Mouse (Mus musculus) thymus, adult 18-20 months (tissue): ENCODE data around the gene Ifitm10.
A peak's percentile ranks its signal among the peaks of the same experiment; 100 is the strongest.
"Not testable (repeated sequence)": the region's sequence is repeated elsewhere in the genome, so short reads cannot be mapped to it uniquely, and the experiment has no call there.

Source experiments
- DNase-seq, 2 experiments: peaks; one replicate each; pipeline ENCODE4 v3.0.0; 2022; ENCODE audit warnings: mixed read lengths in 2 of 2

Gene Ifitm10

GRCm38 (mm10) chr7:142360743-142361142 lies 12.8 kb downstream of the Ifitm10 start:
- no peak for DNase-seq

DNA sequence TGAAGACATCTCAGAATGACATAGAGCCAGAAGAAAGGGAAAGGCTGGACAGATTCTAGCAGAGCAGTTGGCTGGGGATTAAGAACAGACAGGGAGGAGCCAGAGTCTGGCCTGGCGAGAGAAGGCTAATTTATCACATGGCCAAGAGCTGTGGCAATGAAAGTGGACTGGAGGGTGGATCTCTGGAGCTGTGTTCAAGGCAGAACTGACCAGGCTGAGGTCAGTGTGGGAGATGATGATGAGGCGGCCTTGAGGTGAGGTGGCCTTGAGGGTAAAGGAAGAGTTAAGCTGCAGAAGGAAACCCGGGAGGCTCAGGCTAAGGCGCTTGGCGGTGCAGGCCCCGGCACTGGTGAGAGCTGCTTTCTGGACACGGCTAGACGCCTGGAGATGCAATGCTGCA lies 14.4 kb downstream of the Ifitm10 start:
- DNase-seq = no peak

DNA sequence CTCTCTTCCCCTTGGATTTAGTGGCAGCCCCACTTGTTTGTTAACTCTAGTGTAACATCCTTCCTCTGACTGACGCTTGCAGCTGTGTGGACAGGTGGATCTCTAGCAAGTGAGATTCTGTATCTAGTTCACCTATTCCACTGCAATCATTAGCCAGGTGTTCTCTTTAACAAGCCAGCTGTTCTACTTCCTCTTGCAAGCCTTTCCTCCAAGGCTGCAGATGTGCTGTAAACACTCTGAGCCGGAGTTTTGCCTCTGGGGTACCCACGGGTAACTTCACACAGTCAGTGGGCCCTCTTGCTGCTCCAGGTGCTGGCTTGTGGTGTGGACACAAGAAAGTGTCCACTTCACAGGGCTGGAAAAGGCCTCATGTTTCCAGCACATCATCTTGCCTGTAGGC lies 16.0 kb downstream of the Ifitm10 start:
- DNase-seq = peak in 1 of 2 experiments; percentile 19

GRCm38 (mm10) chr7:142354661-142355233 lies 18.8 kb downstream of the Ifitm10 start:
- DNase-seq = peak in 1 of 2 experiments; percentile 24

GRCm38 (mm10) chr7:142353854-142354253 lies 19.7 kb downstream of the Ifitm10 start:
- peak; percentile 75 to 89 for DNase-seq

DNA sequence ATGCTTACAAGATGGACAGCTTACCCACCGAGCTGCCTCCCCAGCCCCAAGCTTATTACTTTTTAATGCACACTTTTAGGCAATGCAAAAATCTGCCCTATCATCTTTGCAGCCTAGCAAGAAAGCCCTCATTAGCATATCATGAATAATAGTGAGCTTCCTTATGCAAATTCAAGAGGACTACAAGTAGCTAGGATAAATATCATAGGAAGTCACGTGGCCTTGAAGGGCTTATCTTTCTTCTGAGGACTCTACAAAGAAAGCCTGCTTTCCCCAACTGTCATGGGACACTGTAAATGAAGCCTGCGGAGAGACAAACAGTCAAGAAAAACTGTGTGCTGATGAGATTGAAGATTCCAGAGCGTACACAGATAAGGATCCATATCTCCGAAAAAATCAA lies 22.0 kb downstream of the Ifitm10 start:
- DNase-seq = no peak

GRCm38 (mm10) chr7:142349308-142349961 lies 24.1 kb downstream of the Ifitm10 start:
- no peak for DNase-seq

DNA sequence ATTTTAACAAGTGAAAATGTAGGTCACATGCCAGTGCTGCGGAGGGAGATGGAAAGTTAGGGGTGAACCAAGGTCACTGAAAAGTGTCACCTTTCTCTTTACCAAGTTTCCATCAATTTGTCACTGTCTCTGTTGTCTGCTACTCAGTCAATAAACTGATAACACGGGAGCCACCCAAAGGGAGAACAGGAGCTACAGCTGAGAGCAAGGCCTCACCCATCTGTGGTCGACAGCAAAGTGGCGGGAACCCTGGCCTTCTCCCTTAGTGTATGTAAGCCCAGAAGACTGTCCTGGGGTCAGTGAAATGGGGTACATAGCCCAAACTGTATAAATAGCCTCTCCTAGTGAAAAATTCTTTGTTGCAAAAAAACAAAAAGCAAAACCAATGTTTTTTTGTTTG lies 26.0 kb downstream of the Ifitm10 start:
- DNase-seq = no peak

DNA sequence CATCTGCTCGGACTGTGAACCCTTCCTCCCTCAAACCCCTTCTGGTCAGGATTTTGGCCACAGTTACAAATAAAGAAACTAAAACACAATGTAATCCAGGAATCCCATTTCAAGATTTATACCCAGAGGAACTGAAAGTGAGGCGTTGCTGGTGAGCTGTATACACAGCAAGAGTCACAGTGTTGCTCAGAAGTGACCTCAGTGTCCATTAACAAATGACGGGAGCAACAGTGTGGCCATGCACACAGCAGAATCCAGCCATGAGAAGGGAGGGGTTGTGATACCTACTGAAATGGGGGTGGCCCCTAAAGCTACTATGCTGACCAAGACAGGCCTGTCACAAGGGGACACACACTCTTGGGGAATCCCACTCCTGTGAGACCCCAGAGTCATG lies 31.3 kb downstream of the Ifitm10 start:
- no peak for DNase-seq

DNA sequence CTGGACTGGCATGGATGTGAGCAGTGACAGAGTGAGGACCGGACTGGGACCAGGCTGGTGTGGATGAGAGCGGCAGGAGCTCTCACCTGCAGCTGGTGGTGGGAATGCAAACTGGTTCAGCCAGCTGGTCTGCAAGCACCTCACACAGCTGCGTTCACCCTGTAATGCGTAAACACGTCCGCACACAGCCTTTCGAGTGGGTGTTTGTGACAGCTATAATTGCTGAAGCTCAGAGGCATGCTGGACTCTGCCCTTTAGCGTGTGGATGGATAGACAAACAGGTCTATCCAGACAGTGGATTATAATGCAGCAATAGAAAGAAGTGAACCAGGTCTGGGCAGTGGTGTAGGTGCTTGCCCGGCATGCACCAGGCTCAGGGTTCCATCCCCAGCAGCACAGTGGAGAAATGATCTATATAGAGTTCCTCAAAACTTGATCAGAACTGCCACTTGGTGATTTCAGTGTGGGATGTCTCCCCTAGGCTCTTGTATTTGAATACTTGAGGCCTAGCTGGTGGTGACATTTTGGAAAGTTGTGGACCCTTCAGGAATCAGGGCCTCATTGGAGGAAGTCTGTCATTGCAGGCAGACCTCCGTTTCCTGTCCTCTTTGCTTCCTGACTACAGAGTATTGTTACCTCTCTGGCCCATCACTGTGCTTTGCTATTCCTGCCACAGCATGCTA lies 31.8 kb downstream of the Ifitm10 start:
- DNase-seq = peak; percentile 55 to 67

DNA sequence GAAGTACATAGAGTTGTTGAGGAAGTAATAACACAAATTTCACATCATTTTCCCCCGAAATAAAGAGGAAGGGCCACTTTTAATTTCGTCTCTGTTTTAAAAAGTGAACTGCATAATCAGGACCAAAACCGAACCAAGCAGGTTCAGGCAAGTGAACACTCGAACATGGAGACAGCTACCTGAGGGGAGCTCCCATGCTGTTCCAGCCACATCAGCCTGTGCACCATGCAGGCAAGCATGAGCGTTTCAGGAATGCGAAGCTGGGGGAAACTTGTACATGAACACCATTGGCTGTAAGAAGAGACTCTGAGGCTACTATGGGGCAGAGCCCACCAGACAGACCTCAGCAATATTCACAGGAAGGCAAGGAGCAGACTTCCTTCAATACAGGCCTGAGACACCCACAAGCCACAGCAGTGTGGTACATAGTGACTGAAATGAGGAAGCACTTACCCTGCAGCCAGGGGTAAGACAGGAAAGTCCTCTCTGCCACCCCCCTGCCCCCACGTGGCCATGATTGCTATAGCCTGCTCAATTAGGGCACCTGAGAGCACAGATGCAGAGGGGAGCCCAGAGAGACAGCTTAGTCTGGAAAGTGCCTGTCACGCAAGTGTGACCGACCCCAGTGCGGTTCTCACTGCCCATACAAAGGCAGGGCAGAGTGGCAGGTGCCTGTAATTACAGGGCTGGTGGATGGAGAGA lies 33.1 kb downstream of the Ifitm10 start:
- no peak for DNase-seq

DNA sequence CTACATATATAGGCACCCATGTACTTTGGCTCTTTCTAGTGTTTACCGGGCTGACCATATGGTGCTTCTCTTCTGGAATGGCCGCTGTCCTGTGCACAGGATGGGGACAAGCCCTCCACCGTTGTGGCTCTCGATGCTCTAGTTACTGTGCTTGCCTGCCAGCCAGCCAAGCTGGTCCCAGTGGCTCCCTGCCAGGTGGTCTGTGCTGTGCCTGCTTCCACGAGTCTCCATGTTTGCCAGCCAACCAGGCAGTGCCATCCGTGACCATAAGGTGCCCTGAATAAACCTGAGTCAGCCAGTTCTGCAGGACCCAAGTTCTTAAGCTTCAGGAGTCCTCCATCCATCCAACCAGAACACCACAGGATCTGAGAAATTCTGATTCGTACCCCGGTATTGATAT lies 38.4 kb downstream of the Ifitm10 start:
- no peak for DNase-seq

DNA sequence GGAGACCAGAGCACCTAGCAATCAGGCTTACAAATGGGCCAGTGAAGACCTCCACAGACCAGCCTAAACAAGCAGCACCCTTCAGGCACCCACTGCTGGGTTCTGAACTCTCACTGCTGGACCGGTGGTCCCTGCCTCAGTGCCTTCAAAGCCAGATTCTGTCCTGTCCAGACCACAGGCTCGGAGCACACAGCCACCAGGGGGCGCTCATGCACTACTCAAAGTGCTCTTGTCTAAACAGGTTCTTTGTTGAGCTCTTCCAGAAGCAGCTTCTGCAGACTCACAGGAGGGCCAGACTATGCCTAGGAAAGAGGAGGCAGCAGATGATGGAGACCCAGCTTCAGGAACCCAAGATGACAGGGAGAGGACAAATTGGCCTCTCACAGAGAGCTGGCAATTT lies 39.3 kb downstream of the Ifitm10 start:
- DNase-seq = peak; percentile 73 to 79

DNA sequence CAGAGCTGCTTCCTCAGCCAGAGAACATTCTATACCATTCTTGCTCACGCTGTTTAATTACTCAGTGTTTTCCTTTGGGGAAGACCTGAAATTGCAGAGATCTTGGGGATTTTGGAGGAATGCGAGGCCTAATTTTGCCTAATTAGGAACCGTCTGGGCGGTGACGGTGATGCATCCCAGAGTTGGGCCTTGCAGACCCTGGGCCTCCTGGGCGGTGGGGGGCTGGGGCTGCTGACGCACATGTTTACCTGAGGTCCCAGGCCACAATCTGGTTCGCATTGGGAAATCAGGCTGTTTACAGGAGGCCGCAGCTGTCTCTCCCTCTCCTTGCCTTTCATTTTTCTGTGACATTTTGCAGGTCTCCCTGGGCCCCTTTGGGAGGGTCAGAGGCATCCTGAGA lies 40.8 kb downstream of the Ifitm10 start:
- DNase-seq = not testable (repeated sequence)

DNA sequence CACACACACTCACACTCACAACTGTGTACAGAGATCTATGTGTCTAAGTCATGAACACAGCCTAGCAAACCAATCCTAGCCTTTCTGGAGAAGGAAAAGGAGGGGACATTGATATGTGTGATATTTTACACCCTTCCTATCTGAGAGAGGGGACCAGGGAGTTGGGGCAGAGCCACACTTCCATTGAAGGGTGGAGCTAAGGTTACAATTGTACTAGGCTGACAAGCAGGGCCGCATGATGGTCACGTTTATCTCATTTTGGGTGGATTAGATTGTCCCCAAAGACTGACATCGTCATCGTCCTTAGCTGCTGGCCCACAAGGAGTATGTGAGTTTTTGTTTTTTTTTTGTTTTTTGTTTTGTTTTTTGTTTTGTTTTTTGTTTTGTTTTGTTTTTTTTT lies 42.3 kb downstream of the Ifitm10 start:
- DNase-seq = no peak

- DNase-seq = no peak
Observed at GRCm38 (mm10) chr7:142330271-142330724, 43.3 kb downstream of the Ifitm10 start.

- DNase-seq = no peak
Observed at GRCm38 (mm10) chr7:142328507-142328906, 45.0 kb downstream of the Ifitm10 start.

DNA sequence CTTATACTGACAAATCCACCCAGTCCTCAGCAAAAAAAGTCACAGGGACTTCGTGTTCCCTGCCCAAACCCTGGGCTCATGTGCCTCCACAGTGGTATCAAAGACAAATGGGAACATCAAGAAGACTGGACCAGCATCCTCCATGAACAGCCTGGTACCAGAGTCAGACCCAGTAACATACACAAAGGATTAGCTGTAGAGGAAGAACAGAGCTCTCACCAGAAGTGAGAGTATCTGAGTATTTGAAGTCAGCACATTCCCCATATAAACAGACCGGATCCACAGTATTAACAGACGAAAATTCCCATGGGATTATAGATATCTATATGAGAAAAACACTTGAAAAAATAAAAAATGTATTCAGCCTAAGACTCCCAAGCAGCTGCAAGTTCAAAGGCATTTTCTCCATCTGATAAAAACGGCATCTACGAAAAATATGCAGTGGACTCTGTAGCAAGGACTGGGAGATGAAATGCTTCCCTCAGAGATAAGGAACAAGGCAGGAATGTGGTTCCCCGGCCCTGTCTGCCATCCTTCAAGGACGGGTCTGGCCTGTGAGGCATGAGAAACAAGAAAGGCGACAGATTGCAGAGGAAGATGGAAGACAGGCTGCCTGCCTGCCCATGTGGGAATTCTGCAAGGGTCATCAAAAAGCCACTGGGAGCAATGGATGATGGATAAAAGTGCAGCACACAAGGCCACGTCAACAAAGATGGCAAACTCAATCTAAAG lies 46.7 kb downstream of the Ifitm10 start:
- DNase-seq = no peak

DNA sequence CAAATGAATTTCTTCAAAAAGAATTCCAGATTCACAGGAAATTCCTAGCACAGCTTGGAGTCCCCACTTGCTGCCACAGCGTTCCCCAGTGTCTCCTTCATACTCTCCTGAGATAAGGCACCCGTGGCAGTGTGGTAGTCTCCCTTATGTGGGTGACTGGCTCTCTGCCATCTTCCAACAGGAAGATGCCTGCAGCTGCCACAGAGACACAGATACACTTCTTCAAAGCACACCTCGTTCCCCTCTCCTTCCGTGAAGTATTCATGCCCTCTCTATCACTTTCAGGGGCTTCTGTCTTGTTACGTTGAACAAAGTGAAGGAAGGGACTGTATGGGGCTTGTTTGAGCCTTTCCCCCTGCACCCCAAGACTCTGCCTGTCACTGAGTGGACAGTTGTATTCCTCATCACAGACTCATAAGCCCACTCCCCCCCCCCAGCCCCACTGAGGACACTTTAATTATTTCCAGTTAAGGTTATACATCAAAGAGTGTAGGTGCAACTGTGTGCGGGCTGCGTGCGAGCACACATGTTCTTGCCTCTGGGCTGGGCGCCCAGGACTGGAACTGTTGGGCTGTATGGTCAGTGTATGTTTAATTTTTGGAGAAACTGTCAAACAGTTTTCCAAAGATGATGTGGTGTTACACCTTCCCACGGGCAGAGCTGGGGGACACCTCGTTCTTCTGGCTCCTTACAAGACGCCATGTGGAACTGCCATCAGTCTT lies 50.0 kb downstream of the Ifitm10 start:
- peak in 1 of 2 experiments; percentile 69 for DNase-seq

- DNase-seq = peak; percentile 63 to 75
Observed at GRCm38 (mm10) chr7:142322641-142323040, 50.9 kb downstream of the Ifitm10 start.

DNA sequence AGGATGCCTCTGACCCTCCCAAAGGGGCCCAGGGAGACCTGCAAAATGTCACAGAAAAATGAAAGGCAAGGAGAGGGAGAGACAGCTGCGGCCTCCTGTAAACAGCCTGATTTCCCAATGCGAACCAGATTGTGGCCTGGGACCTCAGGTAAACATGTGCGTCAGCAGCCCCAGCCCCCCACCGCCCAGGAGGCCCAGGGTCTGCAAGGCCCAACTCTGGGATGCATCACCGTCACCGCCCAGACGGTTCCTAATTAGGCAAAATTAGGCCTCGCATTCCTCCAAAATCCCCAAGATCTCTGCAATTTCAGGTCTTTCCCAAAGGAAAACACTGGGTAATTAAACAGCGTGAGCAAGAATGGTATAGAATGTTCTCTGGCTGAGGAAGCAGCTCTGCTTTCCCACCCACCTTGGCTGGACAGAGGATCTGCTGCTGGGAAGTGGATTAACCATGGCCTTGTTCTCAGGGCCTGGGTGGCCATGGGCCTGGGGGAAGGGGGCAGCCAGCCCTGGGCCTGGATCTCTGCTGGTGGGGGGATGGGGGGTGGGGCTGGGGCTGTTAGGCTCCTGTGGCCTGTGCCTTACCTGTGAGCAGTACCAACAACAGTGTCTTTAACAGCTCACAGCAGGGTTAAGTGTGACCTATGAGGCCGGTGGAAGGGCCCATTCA lies 51.8 kb downstream of the Ifitm10 start:
- not testable (repeated sequence) for DNase-seq

GRCm38 (mm10) chr7:142320906-142321305 lies 52.6 kb downstream of the Ifitm10 start:
- no peak for DNase-seq
